Mouse (Mus musculus): ENCODE measurements at regions not wholly inside any gene's neighbourhood (a gene's known extent, or its start where the extent isn't known, plus 50 kb on each side); places are given as distances from the start of the nearest gene placed in this dataset.

DNA sequence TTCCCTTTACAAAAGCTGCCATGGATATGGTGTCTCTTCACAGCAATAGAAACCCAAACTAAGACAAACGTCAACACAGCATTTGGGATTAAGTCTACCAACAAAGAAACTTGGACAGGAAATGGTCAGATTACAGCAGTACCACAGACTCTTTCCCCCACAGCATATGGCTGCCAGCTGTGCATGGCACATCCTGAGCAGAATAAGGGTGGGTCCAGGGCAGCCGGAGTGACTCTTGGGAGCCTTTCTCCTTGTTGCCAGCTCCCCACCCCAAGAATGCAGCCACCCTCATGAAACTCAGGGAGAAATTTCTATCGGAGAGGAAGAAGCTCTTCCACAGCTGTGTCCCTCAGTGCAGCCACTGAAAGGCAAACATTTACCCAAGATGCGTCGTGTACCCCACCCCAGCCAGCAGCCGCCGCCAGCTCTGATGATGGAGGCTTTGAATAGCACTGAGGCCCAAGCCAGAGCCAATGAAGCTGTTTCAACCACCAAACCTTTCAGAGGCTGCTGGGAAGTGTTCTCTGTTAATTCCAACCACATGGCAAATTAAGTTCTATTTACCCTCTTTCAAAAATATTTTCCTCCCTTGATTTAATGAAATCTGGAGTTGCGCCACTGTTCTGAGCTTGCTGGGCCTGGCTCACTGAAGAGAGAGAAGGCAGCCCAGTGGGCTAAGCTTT lies 75.8 kb upstream of the Hs6st1 start:
- TF ChIP-seq CTCF (conservative IDR thresholded peaks at IDR 0.05; ENCODE audit: low read length) (no peak), POU5F1 (IDR thresholded peaks at IDR 0.05; ENCODE audit: borderline replicate concordance, low read length) (no peak), NANOG (IDR thresholded peaks at IDR 0.05; ENCODE audit: borderline replicate concordance, low read length) (no peak)

All from E14TG2a.4 (cell line).